Mouse (Mus musculus) neutrophil, adult 59 days (primary cell): ENCODE results near the gene Atp4a. TPM values are rescaled to one million over a fixed set of nuclear protein-coding genes. Genes with fewer than 3 reads are reported as not detected.

ENCODE experiments used
- total RNA-seq, 2 experiments: library from RNA; stranded (reverse); gene quantifications; 1 replicate in 1 of 2; 2 replicates in 1 of 2; pipeline ENCODE4 v1.2.4; 2023

The Atp4a gene
- under 1 TPM; 0.37 to 0.58 TPM for total RNA-seq

DNA sequence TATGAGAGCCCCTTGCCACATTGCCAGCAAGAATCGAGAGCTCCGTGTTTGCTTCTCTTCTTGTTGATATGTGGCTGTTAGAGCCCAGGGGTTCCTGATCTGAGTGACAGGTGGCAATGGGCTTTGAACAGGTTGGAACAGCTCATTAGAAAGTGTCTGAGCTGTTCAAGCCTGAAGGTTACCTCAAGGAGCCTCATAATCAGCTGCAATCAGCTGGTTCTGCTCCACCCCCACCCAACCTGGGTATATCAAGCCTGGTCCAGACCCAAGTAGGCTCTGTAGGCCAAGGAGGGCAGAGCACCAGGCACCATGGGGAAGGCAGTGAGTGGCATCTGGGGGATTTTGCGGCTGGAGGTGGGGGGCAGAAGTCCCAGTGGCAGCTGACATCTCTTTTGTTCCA, at the start of gene Atp4a:
Gene Atp4a, plus strand, starts transcription at position 268 of the 400 bp plus-strand sequence.

DNA sequence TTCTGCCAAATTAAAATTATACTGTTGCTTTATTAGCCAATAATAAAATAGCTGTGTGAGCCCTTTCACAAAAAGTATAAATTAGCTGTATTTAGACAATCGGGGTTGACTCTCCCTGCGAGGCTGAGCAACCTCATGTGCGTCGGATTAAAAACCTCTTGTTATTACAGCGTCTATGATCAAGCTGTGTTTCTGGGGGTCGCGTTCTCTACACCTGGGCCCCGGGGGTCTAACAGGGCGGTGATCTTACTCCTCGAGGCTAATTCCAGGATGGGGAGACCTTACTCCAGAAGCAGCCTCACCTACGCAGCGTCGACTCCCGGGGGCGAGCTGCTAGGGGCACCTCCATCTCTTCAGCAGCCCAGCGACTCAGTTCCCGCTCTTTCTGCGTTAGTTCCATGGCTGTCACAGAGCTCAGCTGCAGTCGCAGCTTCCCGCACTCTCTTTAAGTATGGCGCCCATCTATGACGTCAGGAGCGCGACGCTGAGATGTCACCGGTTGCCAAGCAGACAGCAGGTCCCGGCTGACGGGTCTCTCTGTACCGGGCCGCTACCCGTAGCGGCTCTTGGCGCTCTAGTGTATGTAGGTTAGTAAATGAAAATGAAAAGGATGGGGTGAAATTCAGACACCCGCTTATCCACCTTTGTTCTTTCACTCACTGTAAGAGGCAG, 47.3 kb upstream of the Atp4a start, which contains the start of gene Haus5:
Gene Haus5, minus strand, starts transcription at position 466 of the 672 bp plus-strand sequence.

GRCm38 (mm10) chr7:30671480-30671879, 40.5 kb upstream of the Atp4a start, which contains the start of gene Pmis2:
Gene Pmis2, minus strand, starts transcription at chr7:30671605.

DNA sequence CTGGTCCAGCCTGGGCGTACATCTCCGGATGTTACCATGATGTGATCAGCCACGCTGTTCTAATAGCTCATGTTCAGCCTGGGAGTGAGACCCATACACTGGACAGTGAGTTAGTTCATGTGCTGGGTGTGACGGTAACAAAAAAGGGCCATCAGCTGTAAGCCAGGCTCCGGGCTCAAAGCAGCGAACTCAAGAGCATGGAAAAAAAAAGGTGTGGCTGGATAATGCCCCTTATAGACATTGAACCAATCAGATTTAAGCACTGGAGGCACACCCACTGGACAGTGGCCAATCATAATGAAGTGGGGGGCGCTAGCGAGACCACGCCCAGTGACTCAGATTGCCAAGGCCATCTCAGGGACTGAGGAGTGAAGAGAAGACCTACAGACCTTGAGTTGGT, 13.4 kb upstream of the Atp4a start, which contains the start of gene 2200002J24Rik:
Gene 2200002J24Rik, plus strand, starts transcription at position 338 of the 400 bp plus-strand sequence.

DNA sequence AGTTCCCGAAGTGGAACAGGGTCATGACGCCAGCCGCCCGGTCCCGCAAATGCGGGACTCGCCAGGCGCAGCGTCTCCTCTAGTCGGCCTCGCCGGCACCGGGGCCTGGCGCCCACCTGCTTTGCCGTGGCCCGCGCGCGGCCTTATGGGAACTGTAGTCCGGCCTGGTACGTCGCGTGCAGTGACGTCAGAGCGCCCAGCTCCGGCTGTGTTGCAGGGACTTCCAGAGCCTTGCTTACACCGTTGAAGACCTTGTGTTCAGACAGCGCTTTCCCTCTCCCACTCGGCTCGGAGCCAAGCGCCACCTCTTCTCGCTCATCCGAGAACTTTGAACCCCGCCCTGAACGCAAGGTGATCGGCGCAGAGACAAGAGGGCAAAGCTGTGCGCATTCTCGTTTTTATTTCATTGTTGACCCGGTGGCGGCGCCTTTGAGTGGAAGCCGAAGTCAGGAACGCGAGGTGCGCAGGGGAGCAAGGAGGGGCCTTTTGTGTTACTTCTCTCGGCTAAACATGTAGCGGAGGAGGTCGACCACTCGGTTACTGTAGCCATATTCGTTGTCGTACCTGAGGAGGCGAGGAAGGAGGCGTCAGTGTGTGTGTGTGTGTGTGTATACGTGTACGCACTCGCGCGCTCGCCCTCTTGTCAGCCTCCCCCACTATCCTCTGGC, 17.5 kb downstream of the Atp4a start, which contains the start of gene Tmem147:
Gene Tmem147, minus strand, starts transcription at position 145 of the 668 bp plus-strand sequence.

DNA sequence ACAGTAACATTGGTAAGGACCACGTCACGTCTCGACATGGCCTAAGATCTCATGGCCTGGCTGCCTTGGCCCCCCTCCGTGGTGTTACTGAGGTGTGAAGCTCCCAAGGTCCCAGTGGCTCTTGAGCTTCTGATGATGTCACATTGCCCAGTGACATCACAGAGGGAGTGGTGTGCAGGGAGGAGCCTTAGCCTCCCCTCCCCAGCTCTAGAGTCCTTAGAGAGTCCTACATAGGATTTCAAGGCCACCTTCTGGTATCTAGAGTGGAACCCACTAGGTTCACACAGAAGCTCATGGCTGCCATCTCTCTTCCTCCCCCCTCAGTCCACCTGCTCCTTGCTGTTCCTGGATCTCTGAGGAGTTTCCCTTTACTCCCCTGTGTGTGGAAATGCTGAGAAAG, 31.6 kb downstream of the Atp4a start, which contains the start of gene Gapdhs:
Gene Gapdhs, minus strand, starts transcription at position 65 of the 400 bp plus-strand sequence.

DNA sequence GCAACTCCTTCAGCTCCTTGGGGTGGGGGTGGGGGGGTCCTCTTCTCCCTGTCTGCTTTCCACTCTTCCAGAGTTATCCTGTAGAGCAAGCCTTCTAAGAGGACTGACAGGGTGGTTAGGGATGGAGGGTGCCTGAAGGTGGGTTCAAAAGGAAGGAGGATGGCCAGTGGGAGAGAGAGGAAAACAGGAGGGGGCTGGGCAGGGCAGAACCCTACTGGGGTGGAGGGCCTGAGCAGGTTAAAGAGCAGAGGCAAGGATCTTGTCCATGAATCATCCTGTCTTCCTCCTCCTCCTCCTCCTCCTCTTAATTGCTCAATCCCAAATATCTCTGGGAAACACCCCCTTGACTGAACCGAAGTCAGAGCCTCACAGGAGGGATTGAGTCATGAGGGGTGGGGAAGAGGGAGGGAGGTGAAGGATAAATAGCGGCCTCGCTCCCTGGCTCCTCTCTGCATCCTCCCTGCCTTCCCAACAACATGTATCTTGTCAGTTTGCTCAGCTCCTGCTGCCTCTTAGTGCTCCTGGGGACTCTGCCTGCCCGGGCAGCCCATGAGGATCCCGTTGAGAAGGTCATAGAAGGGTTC, 39.2 kb downstream of the Atp4a start, which contains the start of gene Sbsn:
Gene Sbsn, plus strand, starts transcription at position 386 of the 584 bp plus-strand sequence.

DNA sequence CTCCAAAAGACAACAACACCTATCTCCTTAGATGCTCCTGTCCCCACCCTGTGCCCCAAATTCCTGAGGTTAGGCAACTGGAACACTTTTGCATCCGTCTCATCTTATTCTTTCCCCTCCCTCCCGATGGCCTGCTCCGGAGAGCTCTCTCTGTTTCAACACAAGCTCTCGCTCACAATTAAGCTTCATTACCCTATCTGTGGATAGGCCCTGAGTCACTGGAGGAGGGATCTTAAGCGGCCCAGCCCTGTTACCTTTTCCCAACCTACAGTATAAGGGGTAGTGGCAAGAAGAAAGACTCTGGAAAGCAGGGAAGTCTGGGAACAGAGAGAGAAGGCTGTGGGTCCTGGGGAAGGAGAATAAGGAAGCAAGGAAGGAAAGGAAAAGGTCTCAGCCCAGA, 51.4 kb downstream of the Atp4a start, which contains the start of gene Dmkn:
Gene Dmkn, plus strand, starts transcription at position 301 of the 400 bp plus-strand sequence.

Other genes starting within 250 kb of the Atp4a start
- gene Prodh2, start 218.6 kb upstream of the Atp4a start, total RNA-seq, result not detected
- 10 to 100 TPM; 14.2 to 14.6 TPM for gene Arhgap33, start 177.1 kb upstream of the Atp4a start, total RNA-seq
- gene Hspb6, start 160.0 kb upstream of the Atp4a start, total RNA-seq, result 1 to 10 TPM; 5.1 to 7.4 TPM
- 1 to 10 TPM; 6.0 to 6.3 TPM for gene Proser3, start 159.9 kb upstream of the Atp4a start, total RNA-seq
- 10 to 100 TPM; 30.4 to 32.0 TPM for gene Lin37, start 152.4 kb upstream of the Atp4a start, total RNA-seq
- 10 to 100 TPM; 40.8 to 45.4 TPM for gene U2af1l4, start 148.9 kb upstream of the Atp4a start, total RNA-seq
- gene Gm49396, start 148.9 kb upstream of the Atp4a start, total RNA-seq, result 1 to 10 TPM; 3.2 to 6.2 TPM
- gene Psenen, start 148.6 kb upstream of the Atp4a start, total RNA-seq, result 100 to 1,000 TPM; 120 to 121 TPM
- 1 to 10 TPM; 3.7 to 5.5 TPM for gene Igflr1, start 146.8 kb upstream of the Atp4a start, total RNA-seq
- 10 to 100 TPM; 51.3 to 54.4 TPM for gene Kmt2b, start 123.5 kb upstream of the Atp4a start, total RNA-seq
- gene Zbtb32, start 113.3 kb upstream of the Atp4a start, total RNA-seq, result under 1 TPM; 0.20 to 0.22 TPM
- gene Upk1a, start 99.4 kb upstream of the Atp4a start, total RNA-seq, result not detected
- 100 to 1,000 TPM; 236 to 250 TPM for gene Cox6b1, start 86.1 kb upstream of the Atp4a start, total RNA-seq
- not detected for gene Etv2, start 76.4 kb upstream of the Atp4a start, total RNA-seq
- 10 to 100 TPM; 77.8 to 88.7 TPM for gene Rbm42, start 61.9 kb upstream of the Atp4a start, total RNA-seq
- 10 to 100 TPM; 22.3 to 22.8 TPM for gene Haus5, start 47.2 kb upstream of the Atp4a start, total RNA-seq
- not detected for gene Pmis2, start 40.6 kb upstream of the Atp4a start, total RNA-seq
- not detected for gene 2200002J24Rik, start 13.3 kb upstream of the Atp4a start, total RNA-seq
- gene Tmem147, start 17.3 kb downstream of the Atp4a start, total RNA-seq, result 10 to 100 TPM; 26.6 to 35.5 TPM
- gene Gapdhs, start 31.5 kb downstream of the Atp4a start, total RNA-seq, result not detected
- gene Sbsn, start 39.3 kb downstream of the Atp4a start, total RNA-seq, result 1 to 10 TPM; 1.9 to 3.2 TPM
- gene Dmkn, start 51.5 kb downstream of the Atp4a start, total RNA-seq, result 1 to 10 TPM; 1.4 to 3.3 TPM
- gene Krtdap, start 75.7 kb downstream of the Atp4a start, total RNA-seq, result not detected
- gene Ffar2, start 111.6 kb downstream of the Atp4a start, total RNA-seq, result 10 to 100 TPM; 38.5 to 40.3 TPM
- not detected for gene Ffar3, start 144.0 kb downstream of the Atp4a start, total RNA-seq
- gene Ffar1, start 149.4 kb downstream of the Atp4a start, total RNA-seq, result not detected
- 1 to 10 TPM; 4.9 to 5.4 TPM for gene Cd22, start 168.1 kb downstream of the Atp4a start, total RNA-seq
- 1 to 10 TPM; 1.1 to 1.9 TPM for gene Mag, start 202.7 kb downstream of the Atp4a start, total RNA-seq
- 1 to 10 TPM in 1 of 2 experiments, not detected in 1; 2.0 TPM for gene Hamp2, start 212.5 kb downstream of the Atp4a start, total RNA-seq
- not detected for gene Hamp, start 231.8 kb downstream of the Atp4a start, total RNA-seq
- gene Usf2, start 244.6 kb downstream of the Atp4a start, total RNA-seq, result 100 to 1,000 TPM; 125 to 137 TPM